Mouse (Mus musculus): ENCODE data around the gene Hnrnpf. TPM values are rescaled to one million over a fixed set of nuclear protein-coding genes. Genes with fewer than 3 reads are reported as not detected.

Gene Hnrnpf
- 45.0 TPM for polyA plus RNA-seq (2015; fragmentation: Illumina TruSeq; extraction: RNeasy Lipid Tissue Mini Kit (QIAGEN cat#74804); ENCODE audit: insufficient read depth, low read depth, low replicate concordance)

DNA sequence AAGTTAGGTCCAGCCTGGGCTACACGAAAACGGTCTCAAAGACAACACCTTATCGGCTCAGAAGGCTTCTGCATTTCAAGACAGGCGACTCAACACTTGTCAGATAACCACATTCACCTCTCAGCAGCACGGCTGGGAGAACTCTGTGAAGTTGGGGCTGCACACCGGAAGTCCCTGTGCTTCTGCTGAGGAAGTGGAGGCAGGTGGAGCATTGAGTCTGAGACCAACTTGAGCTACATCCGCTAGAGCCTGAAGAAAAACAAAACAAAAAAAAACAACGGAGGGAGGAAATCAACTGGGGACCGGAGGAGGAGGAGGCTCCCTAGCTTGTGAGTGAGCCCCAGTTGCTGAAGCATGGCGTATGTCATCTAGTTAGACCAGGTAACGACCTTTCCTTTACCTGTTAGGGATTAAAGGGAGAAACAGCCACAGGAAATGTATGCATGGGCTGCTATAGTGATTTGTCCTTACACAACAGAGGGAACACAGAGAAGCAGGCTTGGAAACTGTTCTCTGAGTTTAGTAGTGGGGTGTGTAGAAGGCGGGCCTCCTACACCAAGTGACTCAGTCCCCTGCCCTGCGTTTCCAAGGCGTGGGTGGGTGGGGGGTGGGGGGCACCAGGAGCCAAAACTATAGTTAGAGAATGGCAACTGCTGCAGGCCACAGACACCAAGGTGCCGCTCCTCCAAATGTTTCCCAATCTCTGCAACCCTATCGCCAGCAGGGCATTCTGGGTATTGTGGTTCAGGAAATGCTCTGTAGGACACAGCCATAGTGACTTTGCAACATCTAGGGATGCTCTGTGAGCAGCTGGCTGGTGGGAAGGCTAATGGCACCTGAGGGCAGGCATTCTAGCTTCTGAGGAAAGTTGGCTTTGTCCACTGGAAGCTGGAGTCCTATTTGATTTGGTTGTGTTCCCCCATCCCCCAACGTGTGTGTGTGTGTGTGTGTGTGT is at the start of gene Hnrnpf:
Gene Hnrnpf (plus strand): TSS at position 199 of the 955 bp plus-strand sequence.

DNA sequence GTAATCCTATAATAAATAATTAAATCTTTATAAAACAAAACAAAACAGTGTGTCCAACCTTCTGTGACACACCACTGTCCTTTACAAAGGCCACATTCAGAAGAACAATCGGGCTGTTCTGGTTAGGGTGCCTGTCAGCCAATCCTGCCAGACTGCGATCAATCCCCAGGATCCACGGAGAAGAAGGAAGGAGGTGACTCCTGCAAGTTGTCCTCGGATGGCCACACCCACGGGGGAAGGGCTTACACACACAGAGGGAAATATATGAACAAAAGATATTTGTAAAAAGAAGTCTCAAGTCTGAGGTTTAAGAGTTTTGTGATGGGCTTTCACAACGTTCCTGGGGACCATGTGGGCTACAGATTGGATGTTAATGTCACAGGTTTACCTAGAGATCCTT is 38.3 kb upstream of the Hnrnpf start, which contains the start of gene Zfp239:
Gene Zfp239 (plus strand): TSS at position 253 of the 400 bp plus-strand sequence.

DNA sequence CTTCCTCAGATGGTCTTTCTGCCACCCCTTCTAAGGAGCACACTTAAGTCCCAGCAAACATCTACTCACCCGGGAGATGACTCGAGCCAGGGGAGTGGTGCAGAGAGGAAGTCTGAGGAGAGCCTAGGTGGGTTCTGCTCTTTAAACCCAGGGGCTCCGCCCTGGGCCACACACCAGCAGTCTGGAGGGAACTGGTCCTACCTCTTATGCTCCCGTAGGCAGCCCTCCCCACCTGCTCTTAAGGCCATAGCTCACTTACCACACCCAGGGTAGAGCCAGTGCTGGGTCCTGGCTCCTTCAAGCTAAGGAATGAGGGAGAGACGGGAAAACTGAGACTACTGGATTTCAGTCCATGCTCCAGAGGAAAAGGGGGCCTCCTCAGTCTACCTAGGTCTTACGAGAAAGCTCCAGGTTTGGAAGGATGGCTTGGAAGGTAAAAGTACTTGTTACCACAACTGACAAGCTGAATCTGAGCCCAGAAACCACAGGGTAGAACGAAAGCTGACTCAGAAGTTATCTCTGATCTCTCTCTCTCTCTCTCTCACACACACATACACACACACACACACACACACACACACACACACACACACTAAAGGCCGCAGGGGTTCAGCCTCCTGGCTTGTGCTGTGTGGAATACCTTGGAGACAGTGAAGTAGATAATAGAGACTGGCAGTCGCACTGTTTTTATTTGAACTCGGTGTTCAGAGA is 37.3 kb downstream of the Hnrnpf start, which contains the start of gene Fxyd4:
Gene Fxyd4 (minus strand): TSS at position 471 of the 711 bp plus-strand sequence.

Other genes starting within 250 kb of the Hnrnpf start
- gene Zfp637, start 59.1 kb upstream of the Hnrnpf start, polyA plus RNA-seq (2015; fragmentation: Illumina TruSeq; extraction: RNeasy Lipid Tissue Mini Kit (QIAGEN cat#74804); ENCODE audit: insufficient read depth, low read depth, low replicate concordance), result 12.3 TPM
- not detected for gene Zfp239, start 38.2 kb upstream of the Hnrnpf start, polyA plus RNA-seq (2015; fragmentation: Illumina TruSeq; extraction: RNeasy Lipid Tissue Mini Kit (QIAGEN cat#74804); ENCODE audit: insufficient read depth, low read depth, low replicate concordance)
- not detected for gene Fxyd4, start 37.4 kb downstream of the Hnrnpf start, polyA plus RNA-seq (2015; fragmentation: Illumina TruSeq; extraction: RNeasy Lipid Tissue Mini Kit (QIAGEN cat#74804); ENCODE audit: insufficient read depth, low read depth, low replicate concordance)
- gene Rasgef1a, start 111.1 kb downstream of the Hnrnpf start, polyA plus RNA-seq (2015; fragmentation: Illumina TruSeq; extraction: RNeasy Lipid Tissue Mini Kit (QIAGEN cat#74804); ENCODE audit: insufficient read depth, low read depth, low replicate concordance), result 0.54 TPM
- gene Csgalnact2, start 238.8 kb downstream of the Hnrnpf start, polyA plus RNA-seq (2015; fragmentation: Illumina TruSeq; extraction: RNeasy Lipid Tissue Mini Kit (QIAGEN cat#74804); ENCODE audit: insufficient read depth, low read depth, low replicate concordance), result 4.7 TPM